Mouse (Mus musculus) neural tube, embryonic 13.5 days (tissue): ENCODE data around the gene Ppip5k2. TPM values are rescaled to one million over a fixed set of nuclear protein-coding genes. Genes with fewer than 3 reads are reported as not detected.

Experiments used
- polyA plus RNA-seq: library from polyadenylated mRNA; unstranded; fragments of >200 nt; fragmentation: Nextera tagmentation; extraction: Ambion mirVana; gene quantifications from 2 replicates; pipeline ENCODE4 v1.2.1, GENCODE M21; 2015

Gene Ppip5k2
- polyA plus RNA-seq, 1 experiment from 2014 or later, result 57.2 TPM

Other genes starting within 250 kb of the Ppip5k2 start
- 41.2 and 44.1 TPM in 2 replicates for gene D1Ertd622e, start 108.3 kb downstream of the Ppip5k2 start, polyA plus RNA-seq
- 18.1 and 18.5 TPM in 2 replicates for gene Gin1, start 239 bp downstream of the Ppip5k2 start, polyA plus RNA-seq